Mouse (Mus musculus): ENCODE data around the gene Angptl6.

GRCm38 (mm10) chr9:20893590-20894343, 14.2 kb upstream of the Angptl6 start:
- no peak for TF ChIP-seq POLR2A (IDR thresholded peaks at IDR 0.05; ENCODE audit: control insufficient read depth, extremely low read depth, insufficient read depth, low read length, poor library complexity)
- no peak for TF ChIP-seq CTCF (IDR thresholded peaks at IDR 0.05; ENCODE audit: borderline replicate concordance, control insufficient read depth, extremely low read depth, insufficient read depth, low read length, poor library complexity)
